Mouse (Mus musculus) MEL (cell line): Measurements from ENCODE around the gene Rnf181. TPM values are rescaled to one million over a fixed set of nuclear protein-coding genes. Genes with fewer than 3 reads are reported as not detected.

ENCODE experiments used
- DNase-seq: peaks from one replicate; pipeline ENCODE4 v3.0.0; 2011; ENCODE audit warnings: low read depth, low spot score
- H3K27ac ChIP-seq: 2 replicates; pipeline ENCODE4 v1.5.1; 2012; ENCODE audit warnings: low read depth, mild to moderate bottlenecking, control low read depth, low read length, moderate library complexity; ENCODE audit not compliant: control insufficient read depth
- H3K27me3 ChIP-seq, 2 experiments: fragments of 150-350 bp in 1 of 2; sonication (generic) in 1 of 2; 2 replicates each; pipeline ENCODE4 v1.6.1; 2012; ENCODE audit warnings: low read length in 2 of 2, mild to moderate bottlenecking in 2 of 2, improper control_type of control experiment in 1 of 2, moderate library complexity in 1 of 2; ENCODE audit not compliant: insufficient read depth in 2 of 2, control insufficient read depth in 1 of 2
- H3K36me3 ChIP-seq, 2 experiments: 2 replicates each; pipeline ENCODE4 v1.6.1; 2012 to 2014; ENCODE audit warnings: low read length in 2 of 2, improper control_type of control experiment in 1 of 2, inconsistent platforms in 1 of 2, mild to moderate bottlenecking in 1 of 2; ENCODE audit not compliant: insufficient read depth in 2 of 2, control insufficient read depth in 1 of 2
- H3K4me1 ChIP-seq, 2 experiments: fragments of 150-350 bp in 1 of 2; sonication (generic) in 1 of 2; 2 replicates each; pipeline ENCODE4 v1.6.1; 2012; ENCODE audit warnings: low read length in 2 of 2, improper control_type of control experiment in 1 of 2, mild to moderate bottlenecking in 1 of 2; ENCODE audit not compliant: insufficient read depth in 2 of 2, control insufficient read depth in 1 of 2
- H3K4me3 ChIP-seq, 2 experiments: fragments of 150-350 bp in 1 of 2; sonication (generic) in 1 of 2; 2 replicates each; pipeline ENCODE4 v1.5.1; 2012; ENCODE audit warnings: low read depth in 2 of 2, low read length in 2 of 2, mild to moderate bottlenecking in 2 of 2, moderate library complexity in 2 of 2, control low read depth in 1 of 2, improper control_type of control experiment in 1 of 2; ENCODE audit not compliant: control insufficient read depth in 1 of 2, insufficient read depth in 1 of 2
- H3K79me2 ChIP-seq: 2 replicates; pipeline ENCODE4 v1.6.1; 2012; ENCODE audit warnings: mild to moderate bottlenecking, low read length, moderate library complexity; ENCODE audit not compliant: control insufficient read depth, poor library complexity, insufficient read depth
- H3K9ac ChIP-seq: 2 replicates; pipeline ENCODE4 v1.6.1; 2012; ENCODE audit warnings: low read depth, mild to moderate bottlenecking, control low read depth, low read length, moderate library complexity; ENCODE audit not compliant: control insufficient read depth, poor library complexity, severe bottlenecking
- H3K9me3 ChIP-seq: fragments of 150-350 bp; sonication (generic); replicated peaks from 2 replicates; pipeline ENCODE4 v1.6.1; 2012; ENCODE audit warnings: mild to moderate bottlenecking, low read length, improper control_type of control experiment, moderate library complexity; ENCODE audit not compliant: insufficient read depth
- BHLHE40 ChIP-seq: IDR thresholded peaks from 2 replicates; pipeline ENCODE4 v1.6.1; 2012; ENCODE audit warnings: low read depth, mild to moderate bottlenecking, inconsistent platforms, low read length, improper control_type of control experiment, borderline replicate concordance
- CHD1 ChIP-seq: IDR thresholded peaks from 2 replicates; pipeline ENCODE4 v1.6.1; 2012; ENCODE audit warnings: low read depth, mild to moderate bottlenecking, inconsistent platforms, low read length, improper control_type of control experiment
- CTCF ChIP-seq, 3 experiments: IDR thresholded peaks in 2 of 3; conservative IDR thresholded peaks in 1 of 3; 2 replicates each; pipeline ENCODE4 v1.5.1; 2011 to 2012; ENCODE audit warnings: low read length in 3 of 3, low read depth in 2 of 3, mild to moderate bottlenecking in 2 of 3, improper control_type of control experiment in 1 of 3, inconsistent platforms in 1 of 3, mixed read lengths in 1 of 3, moderate library complexity in 1 of 3; ENCODE audit not compliant: control insufficient read depth in 1 of 3, insufficient read depth in 1 of 3, poor library complexity in 1 of 3, severe bottlenecking in 1 of 3
- E2F4 ChIP-seq: IDR thresholded peaks from 2 replicates; pipeline ENCODE4 v1.6.1; 2011; ENCODE audit warnings: low read depth, low read length, improper control_type of control experiment, borderline replicate concordance
- ELF1 ChIP-seq: IDR thresholded peaks from 2 replicates; pipeline ENCODE4 v1.6.1; 2014; ENCODE audit warnings: low read depth, mild to moderate bottlenecking, inconsistent platforms, low read length, improper control_type of control experiment, moderate library complexity
- EP300 ChIP-seq, 2 experiments: IDR thresholded peaks; 2 replicates each; pipeline ENCODE4 v1.6.1; 2011; ENCODE audit warnings: improper control_type of control experiment in 2 of 2, low read length in 2 of 2, low read depth in 1 of 2, mild to moderate bottlenecking in 1 of 2
- ETS1 ChIP-seq: IDR thresholded peaks from 2 replicates; pipeline ENCODE4 v1.6.1; 2012; ENCODE audit warnings: low read depth, mild to moderate bottlenecking, inconsistent platforms, low read length, improper control_type of control experiment, moderate library complexity
- JUND ChIP-seq: IDR thresholded peaks from 2 replicates; pipeline ENCODE4 v1.6.1; 2011; ENCODE audit warnings: low read depth, mild to moderate bottlenecking, improper control_type of control experiment, low read length
- MAFK ChIP-seq: IDR thresholded peaks from 2 replicates; pipeline ENCODE4 v1.6.1; 2011; ENCODE audit warnings: low read depth, mild to moderate bottlenecking, low read length, improper control_type of control experiment, borderline replicate concordance
- MAX ChIP-seq: IDR thresholded peaks from 2 replicates; pipeline ENCODE4 v1.6.1; 2011; ENCODE audit warnings: low read length, improper control_type of control experiment
- MAZ ChIP-seq: IDR thresholded peaks from 2 replicates; pipeline ENCODE4 v1.6.1; 2012; ENCODE audit warnings: low read depth, mild to moderate bottlenecking, inconsistent platforms, low read length, improper control_type of control experiment
- MEF2A ChIP-seq: IDR thresholded peaks from 2 replicates; pipeline ENCODE4 v1.6.1; 2014; ENCODE audit warnings: low read depth, mild to moderate bottlenecking, inconsistent platforms, low read length, improper control_type of control experiment; ENCODE audit not compliant: poor library complexity, insufficient replicate concordance, severe bottlenecking; ENCODE audit errors: extremely low read depth
- NELFE ChIP-seq: IDR thresholded peaks from 2 replicates; pipeline ENCODE4 v1.6.1; 2011; ENCODE audit warnings: low read depth, low read length, improper control_type of control experiment
- NRF1 ChIP-seq: IDR thresholded peaks from 2 replicates; pipeline ENCODE4 v1.6.1; 2014; ENCODE audit warnings: low read depth, mild to moderate bottlenecking, inconsistent platforms, low read length, improper control_type of control experiment, moderate library complexity; ENCODE audit not compliant: poor library complexity, insufficient read depth, severe bottlenecking
- POLR2A ChIP-seq, 2 experiments: IDR thresholded peaks; 2 replicates each; pipeline ENCODE4 v1.6.1; 2011 to 2012; ENCODE audit warnings: low read length in 2 of 2, mild to moderate bottlenecking in 2 of 2, control low read depth in 1 of 2, improper control_type of control experiment in 1 of 2, low read depth in 1 of 2, moderate library complexity in 1 of 2; ENCODE audit not compliant: control insufficient read depth in 1 of 2, insufficient read depth in 1 of 2, poor library complexity in 1 of 2
- POLR2AphosphoS2 ChIP-seq: IDR thresholded peaks from 2 replicates; pipeline ENCODE4 v1.6.1; 2011; ENCODE audit warnings: low read length, improper control_type of control experiment
- POLR2AphosphoS5 ChIP-seq: IDR thresholded peaks from 2 replicates; pipeline ENCODE4 v1.6.1; 2012; ENCODE audit warnings: low read depth, borderline replicate concordance, mild to moderate bottlenecking, inconsistent platforms, low read length, moderate library complexity, mixed read lengths
- TAL1 ChIP-seq: IDR thresholded peaks from 2 replicates; pipeline ENCODE4 v1.6.1; 2012; ENCODE audit warnings: mild to moderate bottlenecking, inconsistent platforms, low read length, moderate library complexity, mixed read lengths
- TBP ChIP-seq: IDR thresholded peaks from 2 replicates; pipeline ENCODE4 v1.8.0; 2011; ENCODE audit warnings: low read depth, low read length, improper control_type of control experiment
- TCF12 ChIP-seq: IDR thresholded peaks from 2 replicates; pipeline ENCODE4 v1.6.1; 2014; ENCODE audit warnings: low read depth, mild to moderate bottlenecking, inconsistent platforms, low read length, improper control_type of control experiment, moderate library complexity
- UBTF ChIP-seq: IDR thresholded peaks from 2 replicates; pipeline ENCODE4 v1.6.1; 2012; ENCODE audit warnings: low read depth, mild to moderate bottlenecking, inconsistent platforms, low read length, improper control_type of control experiment, moderate library complexity, borderline replicate concordance; ENCODE audit not compliant: insufficient read depth
- USF1 ChIP-seq: IDR thresholded peaks from 2 replicates; pipeline ENCODE4 v1.6.1; 2014; ENCODE audit warnings: low read depth, mild to moderate bottlenecking, inconsistent platforms, low read length, improper control_type of control experiment, moderate library complexity
- ZKSCAN1 ChIP-seq: IDR thresholded peaks from 2 replicates; pipeline ENCODE4 v1.6.1; 2012; ENCODE audit warnings: low read depth, mild to moderate bottlenecking, inconsistent platforms, low read length, improper control_type of control experiment, moderate library complexity
- ZMIZ1 ChIP-seq: IDR thresholded peaks from 2 replicates; pipeline ENCODE4 v1.6.1; 2012; ENCODE audit warnings: low read depth, mild to moderate bottlenecking, inconsistent platforms, low read length, improper control_type of control experiment, moderate library complexity
- ZNF384 ChIP-seq: IDR thresholded peaks from 2 replicates; pipeline ENCODE4 v1.6.1; 2012; ENCODE audit warnings: low read depth, mild to moderate bottlenecking, inconsistent platforms, low read length, improper control_type of control experiment
- polyA plus RNA-seq, 2 experiments: library from polyadenylated mRNA; stranded (reverse) in 1 of 2; unstranded in 1 of 2; fragments of >175 nt in 1 of 2; fragments of >200 nt in 1 of 2; gene quantifications; 2 replicates each; pipeline versions ENCODE4 v1.2.1 to v1.2.4; 2012; ENCODE audit warnings: low replicate concordance in 2 of 2, low read depth in 1 of 2; ENCODE audit not compliant: insufficient read length in 2 of 2, insufficient read depth in 1 of 2, missing spikeins in 1 of 2
- total RNA-seq: library from RNA; depleted of rRNA; stranded (reverse); fragments of 300-350 nt; gene quantifications from 2 replicates; pipeline ENCODE4 v1.2.3, GENCODE M21; 2012

Rnf181 gene
- total and polyA plus RNA-seq, 3 experiments, result 47.2 to 268 (median 107) TPM

GRCm38 (mm10) chr6:72373184-72373583 lies 6.4 kb upstream of the Rnf181 start:
- H3K79me2 ChIP-seq, result peaks cover 44% of the 10 kb centered on the region
- no peak overlapping the region for H3K9ac ChIP-seq
- no peak overlapping the region for H3K4me3 ChIP-seq
- peaks cover 13 to 41% of the 10 kb centered on the region in 2 experiments for H3K36me3 ChIP-seq
- peaks cover 6 to 32% of the 10 kb centered on the region in 2 experiments for H3K4me1 ChIP-seq
- no peak overlapping the region for H3K27ac ChIP-seq
- no peaks in the 10 kb centered on the region for H3K27me3 ChIP-seq
- no peak for TF ChIP-seq E2F4
- no peak for TF ChIP-seq NELFE
- no peak for TF ChIP-seq ZNF384
- TF ChIP-seq BHLHE40, result no peak
- no peak; the same call in 1 of the 2 replicates for TF ChIP-seq POLR2AphosphoS2
- TF ChIP-seq USF1, result no peak
- TF ChIP-seq POLR2A (IDR thresholded peaks at IDR 0.05; ENCODE audit: control insufficient read depth in 1 of 2, insufficient read depth in 1 of 2, low read depth in 1 of 2, low read length in 2 of 2, poor library complexity in 1 of 2), result no peak
- no peak for TF ChIP-seq ELF1
- TF ChIP-seq ZKSCAN1, result no peak
- TF ChIP-seq NRF1, result no peak
- no peak for TF ChIP-seq ZMIZ1
- TF ChIP-seq MEF2A, result no peak
- no peak for DNase-seq
- no peaks in the 10 kb centered on the region for H3K9me3 ChIP-seq

GRCm38 (mm10) chr6:72371571-72371970 lies 4.8 kb upstream of the Rnf181 start:
- Histone ChIP-seq H3K4me3 (no peak overlapping the region), H3K79me2 (peaks cover 30% of the 10 kb centered on the region), H3K27ac (no peak overlapping the region), H3K9ac (no peak overlapping the region), H3K27me3 (no peaks in the 10 kb centered on the region), H3K4me1 (peaks cover 4 to 28% of the 10 kb centered on the region in 2 experiments), H3K36me3 (peaks cover 8 to 30% of the 10 kb centered on the region in 2 experiments), H3K9me3 (no peaks in the 10 kb centered on the region)
- no peak for DNase-seq
- TF ChIP-seq TAL1, result no peak
- no peak for TF ChIP-seq ETS1
- no peak for TF ChIP-seq MAX
- no peak for TF ChIP-seq UBTF
- TF ChIP-seq EP300 (IDR thresholded peaks at IDR 0.05; ENCODE audit: low read depth in 1 of 2, low read length in 2 of 2), result no peak
- TF ChIP-seq MAZ, result no peak
- no peak for TF ChIP-seq TCF12
- TF ChIP-seq ZMIZ1, result no peak
- TF ChIP-seq MAFK, result no peak
- no peak for TF ChIP-seq POLR2AphosphoS5
- no peak for TF ChIP-seq JUND
- TF ChIP-seq BHLHE40, result no peak
- TF ChIP-seq ZNF384, result no peak
- no peak for TF ChIP-seq MEF2A
- no peak for TF ChIP-seq E2F4
- TF ChIP-seq CTCF (IDR thresholded peaks at IDR 0.05 in 2 of 3, conservative IDR thresholded peaks at IDR 0.05 in 1 of 3; ENCODE audit: control insufficient read depth in 1 of 3, insufficient read depth in 1 of 3, low read depth in 2 of 3, low read length in 3 of 3, poor library complexity in 1 of 3, severe bottlenecking in 1 of 3), result no peak
- no peak for TF ChIP-seq POLR2AphosphoS2
- TF ChIP-seq CHD1, result no peak
- TF ChIP-seq TBP, result no peak
